Mouse (Mus musculus): Measurements from ENCODE around the gene Pbx4.

Pbx4 gene

GRCm38 (mm10) chr8:69814881-69815280 lies 17.4 kb upstream of the Pbx4 start:
- WGBS = 85% methylated on average over 2 of the region's 2 CpGs

- 98% methylated on average over 4 of the region's 4 CpGs for WGBS
These were observed 16.9 kb upstream of the Pbx4 start for GRCm38 (mm10) chr8:69815396-69815795.

- 85% methylated on average over 9 of the region's 9 CpGs for WGBS
These were observed 11.8 kb upstream of the Pbx4 start for GRCm38 (mm10) chr8:69820466-69820865.

GRCm38 (mm10) chr8:69821971-69822385 lies 10.3 kb upstream of the Pbx4 start:
- WGBS = 3% methylated on average over 13 of the region's 22 CpGs

- 5% methylated on average over 33 of the region's 35 CpGs for WGBS
These were observed 9.7 kb upstream of the Pbx4 start, which contains the start of gene Lpar2 for GRCm38 (mm10) chr8:69822386-69823191. Gene Lpar2, plus strand, starts transcription at chr8:69822429.

GRCm38 (mm10) chr8:69826371-69826770 lies 5.9 kb upstream of the Pbx4 start:
- 96% methylated on average over 12 of the region's 12 CpGs for WGBS

GRCm38 (mm10) chr8:69837057-69837682 lies 4.9 kb downstream of the Pbx4 start:
- WGBS = 88% methylated on average over 8 of the region's 8 CpGs

GRCm38 (mm10) chr8:69847167-69848065 lies 15.1 kb downstream of the Pbx4 start:
- 83% methylated on average over 3 of the region's 3 CpGs for WGBS

- WGBS = 82% methylated on average over 8 of the region's 8 CpGs
These were observed 16.7 kb downstream of the Pbx4 start for GRCm38 (mm10) chr8:69848951-69849350.

GRCm38 (mm10) chr8:69849899-69850298 lies 17.6 kb downstream of the Pbx4 start:
- WGBS = 48% methylated on average over 3 of the region's 3 CpGs

- WGBS = 81% methylated on average over 7 of the region's 7 CpGs
These were observed 18.7 kb downstream of the Pbx4 start for GRCm38 (mm10) chr8:69850926-69851506.

- 95% methylated on average over 10 of the region's 10 CpGs for WGBS
These were observed 21.6 kb downstream of the Pbx4 start for GRCm38 (mm10) chr8:69853869-69854268.

GRCm38 (mm10) chr8:69860807-69861206 lies 28.5 kb downstream of the Pbx4 start:
- 74% methylated on average over 4 of the region's 4 CpGs for WGBS

GRCm38 (mm10) chr8:69861251-69861650 lies 29.0 kb downstream of the Pbx4 start:
- WGBS = 91% methylated on average over 2 of the region's 2 CpGs

GRCm38 (mm10) chr8:69863387-69864020 lies 31.2 kb downstream of the Pbx4 start:
- WGBS = 51% methylated on average over 5 of the region's 5 CpGs

- 70% methylated on average over 5 of the region's 5 CpGs for WGBS
These were observed 31.9 kb downstream of the Pbx4 start for GRCm38 (mm10) chr8:69864180-69864579.

- WGBS = 84% methylated on average over 5 of the region's 5 CpGs
These were observed 35.5 kb downstream of the Pbx4 start for GRCm38 (mm10) chr8:69867696-69868326.

- WGBS = 72% methylated on average over 11 of the region's 11 CpGs
These were observed 37.9 kb downstream of the Pbx4 start for GRCm38 (mm10) chr8:69870003-69870765.

GRCm38 (mm10) chr8:69870907-69871306 lies 38.6 kb downstream of the Pbx4 start:
- 81% methylated on average over 6 of the region's 6 CpGs for WGBS

- 15% methylated on average over 9 of the region's 9 CpGs for WGBS
These were observed 41.9 kb downstream of the Pbx4 start for GRCm38 (mm10) chr8:69874155-69874554.

Measured in cerebral cortex, adult 2 months (tissue).